Mouse (Mus musculus): ENCODE results near the gene Sez6l. TPM values are rescaled to one million over a fixed set of nuclear protein-coding genes. Genes with fewer than 3 reads are reported as not detected.

The Sez6l gene
- polyA plus RNA-seq, 1 experiment: 0.17 TPM

GRCm38 (mm10) chr5:112551975-112552728, 24.8 kb downstream of the Sez6l start:
- peak; percentile 8 for DNase-seq
- H3K36me3 ChIP-seq (ENCODE audit: control insufficient read depth, insufficient read depth, low read length): no peaks in the 10 kb centered on the region
- no peak overlapping the region for H3K27ac ChIP-seq (ENCODE audit: insufficient read depth, low read depth, low read length)
- no peaks in the 10 kb centered on the region for H3K27me3 ChIP-seq (replicated peaks; ENCODE audit: control insufficient read depth, insufficient read depth, low read length)
- H3K4me1 ChIP-seq (ENCODE audit: control insufficient read depth, insufficient read depth, low read length): no peaks in the 10 kb centered on the region
- TF ChIP-seq CTCF (conservative IDR thresholded peaks at IDR 0.05; ENCODE audit: insufficient read depth, insufficient read length, low read depth, low read length): no peak
- TF ChIP-seq POLR2A (IDR thresholded peaks at IDR 0.05; ENCODE audit: low read depth, low read length): no peak
- H3K4me3 ChIP-seq (ENCODE audit: insufficient read depth, low read depth, low read length): no peak overlapping the region
- 48% methylated on average over 17 of the region's 17 CpGs for WGBS

GRCm38 (mm10) chr5:112548846-112549620, 28.0 kb downstream of the Sez6l start:
- Histone ChIP-seq H3K27ac (ENCODE audit: insufficient read depth, low read depth, low read length) (no peak overlapping the region), H3K4me3 (ENCODE audit: insufficient read depth, low read depth, low read length) (no peak overlapping the region), H3K36me3 (ENCODE audit: control insufficient read depth, insufficient read depth, low read length) (no peaks in the 10 kb centered on the region), H3K27me3 (replicated peaks; ENCODE audit: control insufficient read depth, insufficient read depth, low read length) (no peaks in the 10 kb centered on the region), H3K4me1 (ENCODE audit: control insufficient read depth, insufficient read depth, low read length) (no peaks in the 10 kb centered on the region)
- TF ChIP-seq CTCF (conservative IDR thresholded peaks at IDR 0.05; ENCODE audit: insufficient read depth, insufficient read length, low read depth, low read length): no peak
- TF ChIP-seq POLR2A (IDR thresholded peaks at IDR 0.05; ENCODE audit: low read depth, low read length): no peak
- DNase-seq: peak; percentile 66
- 63% methylated on average over 12 of the region's 12 CpGs for WGBS

GRCm38 (mm10) chr5:112546771-112547170, 30.2 kb downstream of the Sez6l start:
- no peaks in the 10 kb centered on the region for H3K36me3 ChIP-seq (ENCODE audit: control insufficient read depth, insufficient read depth, low read length)
- 21% methylated on average over 6 of the region's 6 CpGs for WGBS
- no peaks in the 10 kb centered on the region for H3K4me1 ChIP-seq (ENCODE audit: control insufficient read depth, insufficient read depth, low read length)
- no peaks in the 10 kb centered on the region for H3K27me3 ChIP-seq (replicated peaks; ENCODE audit: control insufficient read depth, insufficient read depth, low read length)
- no peak for DNase-seq
- H3K27ac ChIP-seq (ENCODE audit: insufficient read depth, low read depth, low read length): no peak overlapping the region
- no peak overlapping the region for H3K4me3 ChIP-seq (ENCODE audit: insufficient read depth, low read depth, low read length)
- no peak for TF ChIP-seq POLR2A (IDR thresholded peaks at IDR 0.05; ENCODE audit: low read depth, low read length)
- TF ChIP-seq CTCF (conservative IDR thresholded peaks at IDR 0.05; ENCODE audit: insufficient read depth, insufficient read length, low read depth, low read length): no peak

GRCm38 (mm10) chr5:112538295-112538694, 38.7 kb downstream of the Sez6l start:
- H3K36me3 ChIP-seq (ENCODE audit: control insufficient read depth, insufficient read depth, low read length): no peaks in the 10 kb centered on the region
- H3K27me3 ChIP-seq (replicated peaks; ENCODE audit: control insufficient read depth, insufficient read depth, low read length): no peaks in the 10 kb centered on the region
- 36% methylated on average over 3 of the region's 3 CpGs for WGBS
- no peak overlapping the region for H3K27ac ChIP-seq (ENCODE audit: insufficient read depth, low read depth, low read length)
- no peak for DNase-seq
- H3K4me1 ChIP-seq (ENCODE audit: control insufficient read depth, insufficient read depth, low read length): no peaks in the 10 kb centered on the region
- no peak overlapping the region for H3K4me3 ChIP-seq (ENCODE audit: insufficient read depth, low read depth, low read length)
- TF ChIP-seq CTCF (conservative IDR thresholded peaks at IDR 0.05; ENCODE audit: insufficient read depth, insufficient read length, low read depth, low read length) (no peak), POLR2A (IDR thresholded peaks at IDR 0.05; ENCODE audit: low read depth, low read length) (no peak)

- H3K4me3 ChIP-seq (ENCODE audit: insufficient read depth, low read depth, low read length): no peak overlapping the region
- 74% methylated on average over 12 of the region's 12 CpGs for WGBS
- H3K27me3 ChIP-seq (replicated peaks; ENCODE audit: control insufficient read depth, insufficient read depth, low read length): no peaks in the 10 kb centered on the region
- H3K4me1 ChIP-seq (ENCODE audit: control insufficient read depth, insufficient read depth, low read length): no peaks in the 10 kb centered on the region
- TF ChIP-seq CTCF (conservative IDR thresholded peaks at IDR 0.05; ENCODE audit: insufficient read depth, insufficient read length, low read depth, low read length) (no peak), POLR2A (IDR thresholded peaks at IDR 0.05; ENCODE audit: low read depth, low read length) (no peak)
- no peaks in the 10 kb centered on the region for H3K36me3 ChIP-seq (ENCODE audit: control insufficient read depth, insufficient read depth, low read length)
- no peak overlapping the region for H3K27ac ChIP-seq (ENCODE audit: insufficient read depth, low read depth, low read length)
- DNase-seq: no peak
Observed at GRCm38 (mm10) chr5:112535868-112536267, 41.1 kb downstream of the Sez6l start.

GRCm38 (mm10) chr5:112534146-112534545, 42.8 kb downstream of the Sez6l start:
- DNase-seq: no peak
- H3K27me3 ChIP-seq (replicated peaks; ENCODE audit: control insufficient read depth, insufficient read depth, low read length): no peaks in the 10 kb centered on the region
- no peak overlapping the region for H3K27ac ChIP-seq (ENCODE audit: insufficient read depth, low read depth, low read length)
- H3K36me3 ChIP-seq (ENCODE audit: control insufficient read depth, insufficient read depth, low read length): no peaks in the 10 kb centered on the region
- no peaks in the 10 kb centered on the region for H3K4me1 ChIP-seq (ENCODE audit: control insufficient read depth, insufficient read depth, low read length)
- WGBS: 49% methylated on average over 11 of the region's 11 CpGs
- no peak overlapping the region for H3K4me3 ChIP-seq (ENCODE audit: insufficient read depth, low read depth, low read length)
- TF ChIP-seq CTCF (conservative IDR thresholded peaks at IDR 0.05; ENCODE audit: insufficient read depth, insufficient read length, low read depth, low read length) (no peak), POLR2A (IDR thresholded peaks at IDR 0.05; ENCODE audit: low read depth, low read length) (no peak)

All from kidney, adult 2 months (tissue).